Mouse (Mus musculus) monocyte, adult 5-6 weeks (primary cell): ENCODE results near the gene Rhbdf2. TPM values are rescaled to one million over a fixed set of nuclear protein-coding genes. Genes with fewer than 3 reads are reported as not detected.

Source experiments
- ATAC-seq: fragments of 153-309, 156-312 bp; replicated peaks from 2 replicates; pipeline ENCODE4 v1.8.0; 2017; ENCODE audit warnings: mild to moderate bottlenecking; ENCODE audit not compliant: low TSS enrichment, insufficient number of reproducible peaks, severe bottlenecking, poor library complexity, low FRiP score
- total RNA-seq: library from RNA; stranded (forward); fragments of 200-1000, 200-491, 200-594 nt; gene quantifications from 3 replicates; pipeline ENCODE4 v1.2.3, GENCODE M21; 2017

Rhbdf2 gene
- total RNA-seq, 1 experiment from 2014 or later: 16.7 TPM

DNA sequence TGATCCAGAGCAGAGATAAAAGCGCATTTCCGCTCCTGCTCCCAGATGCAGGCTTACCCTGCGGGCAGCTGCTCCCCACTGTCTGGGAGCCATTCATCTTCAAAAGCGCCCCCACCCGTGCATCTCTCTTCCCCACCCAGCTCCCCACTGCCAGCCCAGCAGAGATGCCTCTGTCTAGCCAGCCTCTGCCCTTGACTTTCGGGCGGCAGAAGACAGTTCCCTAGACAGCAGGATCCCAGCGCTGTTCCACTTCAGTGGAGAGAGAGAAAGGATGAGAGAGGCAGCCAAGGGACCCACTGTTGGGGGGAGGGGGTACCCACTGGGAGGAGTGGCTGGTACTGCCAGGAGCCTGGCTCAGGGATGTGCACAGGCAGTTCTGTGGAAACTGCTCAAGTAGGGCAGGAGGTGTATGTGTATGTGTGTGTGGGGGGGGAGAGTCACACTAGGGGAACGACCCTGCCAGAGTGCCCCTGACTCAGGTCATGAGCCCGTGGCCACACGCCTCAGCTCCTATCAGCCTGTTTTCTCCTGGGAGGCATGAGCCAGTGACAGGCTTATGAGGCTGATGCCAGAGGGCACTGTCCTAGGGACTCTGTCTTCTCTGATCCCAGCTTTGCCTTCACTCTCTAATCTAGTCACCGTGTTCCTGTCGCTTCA is 34.6 kb upstream of the Rhbdf2 start:
- 0 out of 2 replicates have a peak, but pooled peaks have one; percentile 10 for ATAC-seq

DNA sequence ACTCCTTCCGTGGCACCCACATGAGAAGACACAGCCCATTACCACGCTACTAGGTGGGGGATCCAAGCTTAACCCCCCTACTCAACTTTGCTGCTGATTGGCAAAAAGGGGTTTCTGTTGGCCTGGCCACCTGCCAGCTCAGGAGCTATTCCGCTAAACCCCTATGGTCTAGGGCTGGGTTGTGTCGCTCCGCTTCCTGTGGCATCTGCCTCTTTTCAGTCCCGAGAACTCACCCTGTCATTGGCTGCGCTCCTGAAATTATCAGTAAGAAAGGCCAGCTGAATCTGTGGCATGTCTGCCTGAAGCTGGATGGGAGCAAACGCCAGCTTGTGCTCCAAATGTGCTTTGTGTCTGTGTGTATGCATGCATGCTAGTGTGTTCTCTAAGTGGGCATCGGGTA is 33.4 kb upstream of the Rhbdf2 start:
- ATAC-seq: no peak

DNA sequence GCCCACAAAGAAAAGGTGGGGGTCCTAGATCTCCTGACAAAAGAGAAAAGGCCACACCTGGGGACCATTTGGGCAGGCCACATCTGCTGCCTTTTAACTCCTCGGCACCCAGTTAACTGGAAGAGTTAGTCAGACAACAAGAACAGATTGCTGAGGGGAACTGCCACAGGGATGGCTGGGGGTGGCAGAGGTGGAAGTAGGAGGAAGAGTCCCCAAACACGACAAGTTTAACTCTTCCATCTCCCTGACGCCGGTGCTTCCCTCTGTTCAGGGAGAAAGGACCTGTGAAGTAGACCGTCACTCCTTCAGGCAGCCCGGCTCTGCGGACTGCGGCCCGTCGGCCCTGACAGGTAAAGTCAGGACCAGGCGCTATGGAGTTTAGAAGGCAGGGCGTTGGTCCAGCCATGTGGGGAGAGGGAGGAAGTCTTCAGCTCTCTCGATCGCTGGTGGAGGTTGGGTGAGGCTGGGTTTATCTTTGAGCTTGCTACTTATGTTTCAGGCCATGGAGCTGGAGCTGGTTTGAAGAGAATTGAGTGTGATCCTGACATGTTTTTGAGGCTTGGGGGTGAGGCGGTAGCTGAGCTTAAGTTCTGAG is 32.3 kb upstream of the Rhbdf2 start:
- ATAC-seq: no peak

DNA sequence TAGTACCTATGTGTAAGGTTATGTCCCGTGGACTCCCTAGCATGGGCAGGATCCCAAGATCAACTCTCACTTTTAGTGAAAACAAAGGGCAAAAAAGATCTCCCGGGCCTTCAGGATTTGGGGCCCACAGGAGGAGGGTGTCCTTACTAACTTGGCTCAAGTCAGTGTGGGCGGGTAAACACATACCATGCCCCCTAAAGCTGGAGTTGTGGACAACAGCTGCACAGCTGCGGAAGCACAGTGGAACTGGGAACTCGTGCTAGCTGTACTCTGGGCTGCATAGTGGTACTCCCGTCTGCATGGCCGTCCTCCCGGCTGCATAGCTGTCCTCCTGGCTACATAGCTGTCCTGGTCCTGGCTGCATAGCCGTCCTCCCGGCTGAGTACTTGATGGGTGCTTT is 31.4 kb upstream of the Rhbdf2 start:
- no peak for ATAC-seq

DNA sequence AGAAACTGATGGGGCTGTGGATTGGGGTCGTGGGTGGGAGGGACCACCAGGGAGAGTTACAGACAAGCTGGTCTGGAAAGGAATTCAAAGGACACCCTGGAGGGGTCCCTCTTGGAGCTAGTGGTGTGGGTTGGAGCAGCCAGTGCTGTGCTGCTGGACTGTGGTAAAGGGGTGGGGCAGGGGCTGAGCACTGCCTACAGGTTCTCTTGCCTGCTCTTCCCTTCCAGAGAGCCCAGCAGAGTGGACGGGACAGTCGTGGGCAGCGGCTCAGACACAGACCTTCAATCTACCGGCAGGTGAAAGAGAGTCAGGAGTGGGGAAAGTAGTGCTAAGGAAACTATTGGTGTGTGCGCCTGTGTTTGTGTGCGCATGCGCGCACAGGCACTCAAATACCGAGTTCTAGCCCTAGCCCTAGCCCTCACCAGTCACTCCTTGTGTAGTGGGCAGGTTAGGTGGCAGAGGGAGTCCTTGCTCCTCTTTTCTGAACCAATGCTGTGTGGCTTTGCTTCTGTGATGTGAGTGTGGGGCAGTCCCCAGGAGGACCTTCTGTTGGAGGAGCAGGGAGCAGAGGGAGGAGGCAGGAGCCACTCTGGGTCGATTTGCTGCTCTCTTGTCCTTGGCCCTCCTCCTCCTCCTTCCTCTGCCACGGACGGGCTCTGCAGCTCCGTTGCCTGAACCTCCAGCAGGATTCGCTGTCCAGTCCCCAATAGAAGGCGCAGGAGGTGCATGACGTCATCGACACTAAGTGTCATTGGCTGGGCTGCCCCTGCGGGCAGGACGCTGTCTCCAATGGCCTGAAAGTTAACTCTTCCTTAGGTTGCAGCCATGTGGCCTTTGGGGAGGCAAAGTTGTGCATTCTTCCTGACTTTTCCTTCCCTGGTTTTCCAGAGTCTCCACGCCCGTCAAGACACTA is 30.7 kb upstream of the Rhbdf2 start:
- ATAC-seq: peak; percentile 60; the same call in 1 of the 2 replicates

DNA sequence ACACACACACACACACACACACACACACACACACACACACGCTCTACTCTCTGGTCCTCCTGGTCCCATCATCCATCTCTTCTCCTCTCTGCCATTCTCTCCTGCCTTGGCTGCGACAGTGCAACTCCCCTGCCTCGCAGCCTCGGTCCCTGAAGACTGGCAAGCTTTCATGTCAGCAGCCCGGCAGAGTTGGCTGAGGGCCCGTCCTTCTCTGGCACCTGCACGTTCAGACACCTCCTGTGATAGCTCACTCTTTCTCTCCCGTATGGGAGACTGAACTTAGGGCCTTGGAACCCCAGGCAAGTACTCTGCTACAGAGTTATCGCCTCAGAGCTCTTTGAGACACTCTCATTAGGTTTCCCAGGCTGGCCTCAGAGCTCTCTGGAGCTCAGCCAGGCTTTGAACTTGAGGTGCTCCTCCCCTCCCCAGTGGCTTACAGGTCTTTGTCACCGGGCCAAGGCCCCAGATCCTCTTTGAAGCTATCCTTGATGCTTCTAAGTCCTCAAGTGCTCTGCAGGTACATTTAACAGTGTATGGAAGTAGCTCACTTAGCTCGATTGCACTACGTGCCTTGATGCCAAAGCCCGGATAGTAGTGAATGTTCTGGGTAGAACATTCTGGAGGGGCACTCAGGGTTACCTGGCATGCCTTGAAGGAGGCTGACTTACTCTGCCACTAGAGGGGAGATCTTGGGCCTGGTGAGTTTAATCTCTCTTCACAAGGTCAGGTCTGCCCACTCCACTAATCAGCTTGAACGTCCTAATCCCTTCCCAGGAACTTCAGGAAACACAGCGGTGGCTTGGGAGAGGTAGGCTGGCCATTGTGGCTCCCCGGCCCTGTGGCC is 29.8 kb upstream of the Rhbdf2 start:
- ATAC-seq: no peak

DNA sequence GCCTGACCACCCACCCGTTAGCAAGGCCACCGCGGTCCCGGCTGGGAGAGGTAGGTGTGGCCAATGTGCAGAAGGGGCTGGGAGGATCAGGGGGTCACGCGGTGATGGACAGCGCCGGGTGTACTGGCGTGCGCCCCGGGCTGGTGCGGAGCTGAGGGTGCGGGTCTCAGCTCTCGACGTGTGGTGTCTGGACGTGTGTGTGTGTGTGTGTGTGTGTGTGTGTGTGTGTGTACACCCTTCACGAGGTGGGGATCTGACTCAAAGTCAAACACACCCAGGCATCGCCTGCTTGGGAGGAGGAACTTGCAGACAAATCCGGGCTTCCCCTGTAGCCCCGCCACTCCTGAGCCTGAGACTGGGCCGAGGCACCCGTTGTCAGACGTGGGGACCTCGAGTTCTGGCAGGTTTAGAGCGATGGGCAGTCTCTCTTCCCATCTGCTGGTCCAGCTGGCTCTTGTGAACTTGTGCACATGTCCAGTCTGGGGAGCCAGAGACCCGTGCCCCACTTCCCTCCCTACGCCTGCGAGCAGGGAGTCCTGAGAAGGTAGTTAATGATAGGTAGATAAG is 27.5 kb upstream of the Rhbdf2 start, which contains the start of gene Cygb:
Gene Cygb, minus strand, starts transcription at position 59 of the 567 bp plus-strand sequence.
- no peak for ATAC-seq

DNA sequence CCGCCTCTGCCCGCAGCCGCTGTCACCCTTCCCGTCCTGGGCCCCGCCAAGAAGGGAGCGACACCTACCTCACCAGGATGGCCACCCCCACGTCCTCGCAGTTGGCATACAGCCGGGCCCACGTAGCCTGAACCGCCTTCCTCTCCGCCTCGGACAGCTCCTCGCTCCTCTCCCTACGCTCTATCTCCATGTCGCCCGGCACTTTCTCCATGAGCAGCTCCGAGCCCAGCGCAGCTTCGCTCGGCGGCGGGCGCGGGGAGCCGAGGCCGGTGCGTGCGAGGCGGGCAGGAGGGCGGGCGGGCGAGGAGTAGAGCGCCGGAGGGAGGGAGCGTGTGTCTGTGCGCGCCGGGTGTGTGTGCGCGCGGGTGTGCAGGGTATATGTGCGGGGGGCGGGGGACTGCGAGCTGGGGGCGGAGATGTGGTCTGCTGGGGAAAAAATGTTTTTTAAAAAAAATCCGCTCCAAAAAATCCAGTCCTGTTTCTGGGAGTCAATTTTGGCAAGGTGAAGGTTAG is 26.9 kb upstream of the Rhbdf2 start:
- no peak for ATAC-seq

DNA sequence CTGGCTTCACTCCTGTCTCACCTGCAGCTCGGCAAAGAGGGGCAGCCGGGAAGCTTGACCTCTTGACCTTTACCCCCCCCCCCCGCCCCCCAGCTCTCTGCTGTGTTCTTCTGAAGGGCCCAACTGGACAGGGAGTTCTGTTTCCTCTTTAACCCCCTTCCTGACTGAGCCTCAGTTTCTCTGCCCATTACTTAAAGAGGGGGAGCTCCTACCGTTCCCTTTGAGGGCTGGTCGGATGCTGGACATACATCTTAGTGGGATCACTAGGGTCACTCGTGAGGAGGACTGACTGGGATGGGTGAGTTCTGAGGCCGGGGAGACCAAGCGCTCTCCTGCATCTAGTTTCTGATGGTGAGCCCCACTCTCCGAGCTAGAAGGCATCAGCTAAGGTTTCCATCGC is 26.4 kb upstream of the Rhbdf2 start, which contains the start of gene Prcd:
Gene Prcd, plus strand, starts transcription at position 301 of the 400 bp plus-strand sequence.
- ATAC-seq: no peak

DNA sequence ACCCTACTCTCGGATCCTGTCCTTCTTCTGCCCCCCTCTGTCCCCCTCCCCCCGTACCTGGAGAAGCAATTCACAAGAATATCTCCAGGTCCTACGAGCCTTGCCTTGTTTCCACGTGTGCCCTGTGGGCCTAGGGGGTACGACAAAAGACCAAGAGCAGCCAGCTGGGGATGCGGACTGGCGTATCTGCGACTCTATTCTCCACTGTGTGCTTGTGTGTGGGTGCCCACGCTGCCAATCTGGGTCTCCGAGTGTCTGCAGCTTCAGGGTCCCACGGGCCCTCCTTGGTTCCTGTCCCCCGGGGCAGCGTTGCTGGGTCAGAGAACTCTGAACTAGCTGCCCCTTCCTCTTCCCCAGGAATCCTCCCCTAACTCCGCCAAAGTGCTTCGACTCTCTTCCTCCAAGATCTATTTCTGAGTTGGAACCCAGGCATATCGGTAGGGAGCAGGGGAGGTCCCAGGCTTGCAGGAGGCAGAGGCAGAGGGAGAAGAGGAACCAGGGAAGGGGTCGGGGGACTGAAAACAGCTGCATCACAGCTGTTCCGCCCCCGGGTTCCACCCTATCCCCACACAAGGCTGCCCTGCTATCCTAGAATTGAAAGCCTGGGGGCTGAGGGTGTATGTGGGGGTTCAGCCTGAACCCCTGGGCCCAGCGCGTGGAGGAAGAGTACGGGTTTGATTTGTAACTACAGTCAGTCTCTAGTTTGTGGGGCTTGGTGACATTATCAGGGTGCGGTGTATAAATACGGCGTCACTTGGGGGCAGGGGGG is 25.7 kb upstream of the Rhbdf2 start:
- ATAC-seq: no peak

DNA sequence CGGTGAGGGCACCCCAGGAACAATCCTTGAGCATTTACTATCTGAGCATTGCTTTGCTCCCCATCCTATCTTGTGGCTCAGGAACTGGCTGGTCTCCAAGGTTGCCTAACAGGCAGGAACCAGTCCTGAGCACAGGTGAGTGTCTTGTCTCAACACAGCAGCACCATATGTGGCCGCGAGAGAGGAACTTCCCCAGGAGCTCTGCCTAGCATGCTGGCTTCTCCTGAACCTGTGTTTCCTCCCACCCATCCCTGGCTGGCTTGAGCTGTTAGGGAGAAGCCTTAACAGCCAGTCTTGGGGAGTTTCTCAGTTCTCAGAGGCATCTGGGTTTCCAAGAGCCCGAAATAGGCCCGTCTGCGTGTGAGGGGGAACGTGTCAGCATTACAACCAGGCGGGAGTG is 24.5 kb upstream of the Rhbdf2 start:
- no peak for ATAC-seq

DNA sequence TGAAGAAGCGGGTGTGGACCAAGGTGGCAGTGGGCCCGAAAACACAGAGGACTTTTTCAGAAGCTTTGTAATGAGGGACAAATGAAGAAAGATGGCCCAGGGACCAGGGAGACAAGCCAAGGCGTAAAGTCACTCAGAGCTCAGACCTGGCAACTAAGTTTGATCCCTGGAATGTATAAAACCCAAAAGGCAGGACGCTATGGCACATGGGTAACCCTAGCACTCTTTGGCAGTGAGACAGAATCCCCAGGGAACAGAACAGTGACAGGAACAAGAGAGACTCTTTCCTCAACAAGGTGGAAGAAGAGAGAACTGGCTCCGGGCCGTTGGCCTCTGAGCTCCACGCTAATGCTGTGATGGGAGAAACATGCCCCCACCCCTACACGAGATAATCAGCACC is 24.0 kb upstream of the Rhbdf2 start:
- ATAC-seq: no peak

DNA sequence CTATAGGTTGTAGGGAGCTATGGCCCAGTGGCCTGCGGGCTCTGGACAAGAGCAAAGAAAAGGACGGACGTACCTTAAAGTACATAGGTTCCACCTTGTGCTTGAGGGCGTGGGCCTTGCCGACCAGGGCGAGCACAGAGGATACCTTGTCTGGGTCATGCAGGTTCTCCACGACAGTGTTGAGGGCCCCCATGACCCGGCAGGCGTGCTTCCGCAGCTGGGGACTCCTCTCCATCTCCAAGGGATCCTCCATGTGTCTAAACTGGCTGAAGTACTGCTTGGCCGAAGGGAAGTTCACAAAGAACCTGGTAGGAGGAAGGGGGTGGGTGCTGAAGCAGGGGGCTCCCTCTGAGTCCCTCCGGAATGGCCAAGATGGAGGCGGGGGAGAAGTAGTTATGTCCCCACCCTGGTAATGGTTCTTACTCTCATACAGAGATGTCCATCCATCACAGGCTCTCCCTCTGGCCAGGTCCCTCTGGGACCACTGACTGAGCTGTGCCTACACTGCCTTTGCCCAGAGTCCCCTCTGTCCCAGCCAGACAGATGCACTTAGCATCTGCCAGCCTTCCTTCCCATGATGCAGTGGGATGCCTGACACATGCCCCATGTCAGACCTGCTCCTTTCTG is 23.0 kb upstream of the Rhbdf2 start:
- ATAC-seq: no peak

DNA sequence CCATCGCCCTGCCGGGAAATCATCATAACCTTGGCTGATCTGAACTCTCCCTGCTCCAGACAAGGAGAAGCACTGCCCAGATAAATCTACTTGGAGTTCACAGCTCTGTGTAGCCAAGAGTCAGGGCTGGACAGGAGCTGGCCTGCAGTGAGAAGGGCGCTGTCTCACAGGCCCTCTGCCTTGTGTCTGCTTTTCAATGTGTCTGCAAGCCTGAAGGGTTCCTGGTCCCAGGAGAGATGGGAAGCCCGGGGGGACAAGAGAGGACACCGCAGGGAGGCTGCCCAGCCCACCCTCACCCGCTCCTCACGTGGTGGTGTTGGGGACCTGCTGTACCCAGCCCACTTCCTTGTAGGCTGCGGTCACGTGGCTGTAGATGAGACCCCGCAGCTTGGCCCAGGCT is 22.2 kb upstream of the Rhbdf2 start:
- ATAC-seq: no peak

DNA sequence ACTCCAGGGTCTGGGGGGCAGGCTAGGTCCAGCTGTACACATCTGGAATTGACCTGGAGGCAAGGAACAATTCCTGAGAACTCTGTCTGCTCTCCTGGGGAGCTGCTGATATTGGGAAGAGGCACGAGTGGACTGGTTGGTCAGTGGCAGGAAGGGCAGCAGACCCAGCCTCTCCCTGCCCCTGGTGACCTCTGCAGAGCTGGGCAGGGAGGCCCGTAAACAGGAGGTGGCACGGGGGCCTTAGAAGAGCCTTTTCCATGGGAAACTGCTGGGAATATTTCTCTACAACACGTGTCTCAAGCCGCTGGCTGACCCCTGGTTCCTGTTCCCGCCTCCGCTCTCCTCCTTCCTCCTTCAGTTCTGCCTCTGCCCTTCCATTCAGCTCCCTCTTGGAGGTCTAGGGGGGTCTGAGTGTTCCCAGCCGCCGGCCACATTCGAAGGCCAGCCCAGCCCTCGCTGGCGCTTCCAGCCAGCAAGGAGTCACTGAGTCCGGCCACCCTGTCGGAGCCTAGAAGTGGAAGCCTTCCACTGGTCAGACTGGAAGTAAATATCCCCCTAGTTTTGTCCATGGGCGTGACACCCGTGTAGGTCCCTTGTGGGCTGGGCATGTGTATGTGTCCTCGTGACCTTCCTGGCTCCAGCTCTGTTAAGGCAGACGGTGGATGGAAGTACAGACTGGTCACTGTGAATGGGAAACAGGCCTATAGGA is 21.5 kb upstream of the Rhbdf2 start:
- no peak for ATAC-seq

DNA sequence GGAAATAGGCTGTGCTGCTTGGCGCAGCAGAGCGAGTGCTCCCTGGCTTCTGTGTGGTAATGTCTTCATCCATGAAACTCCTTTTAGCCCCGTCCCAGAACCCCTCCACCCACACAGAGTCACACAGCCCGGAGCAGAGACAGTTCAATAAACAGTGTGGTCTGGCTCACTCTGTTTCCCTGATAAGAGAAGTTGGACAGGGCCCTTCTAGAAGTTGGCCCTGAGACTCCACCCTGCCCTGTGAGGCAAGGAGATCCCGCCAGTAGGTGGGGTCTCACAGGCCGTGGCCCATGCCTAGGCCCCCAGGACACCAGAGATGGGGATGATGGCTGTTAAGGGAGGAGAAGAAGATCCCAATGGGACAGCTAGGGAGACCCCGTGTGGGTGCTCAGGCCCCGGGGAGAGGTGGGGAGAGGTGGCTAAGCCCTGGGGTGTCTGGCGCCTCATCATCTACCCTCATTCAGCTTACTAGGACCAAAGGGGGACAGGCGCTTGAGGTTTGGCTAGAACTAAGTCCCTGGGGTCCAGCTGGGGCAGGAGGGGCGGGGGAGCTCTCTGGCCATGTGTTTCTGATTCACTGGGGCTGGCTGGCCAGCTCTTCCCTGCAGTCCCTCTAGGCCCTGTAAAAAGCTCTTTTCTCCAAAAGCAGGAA is 20.6 kb upstream of the Rhbdf2 start:
- no peak for ATAC-seq
